Mouse (Mus musculus) forebrain, embryonic 14.5 days (tissue): ENCODE measurements around the gene Pik3ap1. TPM values are rescaled to one million over a fixed set of nuclear protein-coding genes. Genes with fewer than 3 reads are reported as not detected.

ENCODE experiments used
- ATAC-seq: fragments of 200-750 bp; cut with Nextera tagmentation; 2 replicates; pipeline ENCODE4 v1.8.0; 2017; ENCODE audit warnings: mild to moderate bottlenecking, moderate library complexity
- DNase-seq: peaks from one replicate; pipeline ENCODE4 v3.0.0-alpha.2; 2015; ENCODE audit warnings: low spot score
- H3K27ac ChIP-seq: fragments of 300-500 bp; sonication (generic); 2 replicates; pipeline ENCODE4 v1.5.1; 2014; ENCODE audit warnings: low read depth, mild to moderate bottlenecking, control low read depth, low read length, moderate library complexity
- H3K27me3 ChIP-seq: fragments of 300-500 bp; sonication (generic); replicated peaks from 2 replicates; pipeline ENCODE4 v1.6.1; 2014; ENCODE audit warnings: low read length, control low read depth, mixed read lengths; ENCODE audit not compliant: control insufficient read depth, insufficient read depth
- H3K36me3 ChIP-seq: fragments of 300-500 bp; sonication (generic); 2 replicates; pipeline ENCODE4 v1.6.1; 2014; ENCODE audit warnings: low read length, control low read depth; ENCODE audit not compliant: control insufficient read depth, insufficient read depth
- H3K4me1 ChIP-seq: fragments of 300-500 bp; sonication (generic); 2 replicates; pipeline ENCODE4 v1.6.1; 2014; ENCODE audit warnings: antibody characterized with exemption, low read length, control low read depth; ENCODE audit not compliant: control insufficient read depth, insufficient read depth
- H3K4me2 ChIP-seq: fragments of 300-500 bp; sonication (generic); 2 replicates; pipeline ENCODE4 v1.6.1; 2014; ENCODE audit warnings: mild to moderate bottlenecking, control low read depth, low read length
- H3K4me3 ChIP-seq: fragments of 300-500 bp; sonication (generic); 2 replicates; pipeline ENCODE4 v1.5.1; 2014; ENCODE audit warnings: low read depth, low read length, control low read depth
- H3K9ac ChIP-seq: fragments of 300-500 bp; sonication (generic); 2 replicates; pipeline ENCODE4 v1.6.1; 2014; ENCODE audit warnings: mild to moderate bottlenecking, low read length, control low read depth, moderate library complexity
- H3K9me3 ChIP-seq: fragments of 300-500 bp; sonication (generic); replicated peaks from 2 replicates; pipeline ENCODE4 v1.6.1; 2016; ENCODE audit warnings: low read length, control low read depth, mixed read lengths; ENCODE audit not compliant: control insufficient read depth
- WGBS: fragments of 180-500 bp; shearing (Covaris S2); extraction: QIAGEN DNeasy Blood & Tissue Kit; methylation state at CpG from one replicate; pipeline ENCODE4 v1.1.7; 2014; 5-methylcytosine and 5-hydroxymethylcytosine counted together
- polyA plus RNA-seq: library from polyadenylated mRNA; unstranded; fragments of >200 nt; fragmentation: Nextera tagmentation; extraction: Ambion mirVana; gene quantifications from 2 replicates; pipeline ENCODE4 v1.2.1, GENCODE M21; 2014

The Pik3ap1 gene
- polyA plus RNA-seq, 1 experiment from 2014 or later = 1.8 TPM

DNA sequence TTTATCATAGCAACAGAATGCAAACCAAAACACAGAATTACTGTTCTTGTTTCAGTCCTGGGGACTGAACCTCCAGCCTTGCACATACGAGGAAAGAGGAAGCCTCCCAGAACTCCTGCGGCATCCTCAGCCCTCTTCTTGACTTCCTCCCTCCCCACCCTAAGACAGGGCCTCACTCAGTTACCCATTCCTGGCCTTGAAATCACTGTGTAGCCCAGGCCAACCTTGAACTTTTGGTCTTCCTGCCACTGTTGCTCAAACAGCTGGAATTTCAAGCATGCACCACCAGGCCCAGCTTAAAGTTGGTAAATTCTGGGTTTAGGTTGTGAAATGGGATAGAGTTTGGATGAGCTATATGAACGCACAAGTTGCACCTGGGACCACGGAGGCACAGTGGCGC, 10.2 kb downstream of the Pik3ap1 start:
- no peak overlapping the region for H3K4me2 ChIP-seq
- H3K4me1 ChIP-seq = no peaks in the 10 kb centered on the region
- ATAC-seq (no peak), DNase-seq (no peak)
- H3K27me3 ChIP-seq = no peaks in the 10 kb centered on the region
- H3K36me3 ChIP-seq = no peaks in the 10 kb centered on the region
- H3K9me3 ChIP-seq = no peaks in the 10 kb centered on the region
- no peak overlapping the region for H3K9ac ChIP-seq
- WGBS = 91% methylated on average over 5 of the region's 5 CpGs
- no peak overlapping the region for H3K27ac ChIP-seq
- H3K4me3 ChIP-seq = no peak overlapping the region

DNA sequence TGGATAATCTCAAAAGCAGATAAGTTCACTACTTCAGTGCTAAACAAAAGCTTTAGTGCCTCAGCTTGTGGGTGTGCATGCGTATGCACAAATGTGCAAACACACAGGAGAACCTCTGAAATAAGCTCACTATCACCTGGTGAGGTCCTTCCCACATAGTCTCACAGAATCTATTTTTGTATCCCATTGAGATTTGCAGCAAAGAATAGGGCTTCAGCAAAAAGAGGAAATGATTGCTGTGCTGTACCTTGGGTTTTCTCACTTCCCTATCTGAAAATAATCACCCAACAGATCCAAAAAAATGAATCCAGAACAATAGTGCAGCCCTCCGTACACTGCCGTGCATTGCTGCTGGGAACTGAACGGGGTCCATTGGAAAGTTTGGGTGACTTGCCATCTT, 12.6 kb downstream of the Pik3ap1 start:
- Histone ChIP-seq H3K9ac (no peak overlapping the region), H3K4me3 (no peak overlapping the region), H3K27ac (no peak overlapping the region), H3K27me3 (no peaks in the 10 kb centered on the region), H3K9me3 (no peaks in the 10 kb centered on the region), H3K4me1 (no peaks in the 10 kb centered on the region), H3K36me3 (no peaks in the 10 kb centered on the region), H3K4me2 (no peak overlapping the region)
- DNase-seq = no peak
- ATAC-seq = no peak
- WGBS = 86% methylated on average over 4 of the region's 4 CpGs

DNA sequence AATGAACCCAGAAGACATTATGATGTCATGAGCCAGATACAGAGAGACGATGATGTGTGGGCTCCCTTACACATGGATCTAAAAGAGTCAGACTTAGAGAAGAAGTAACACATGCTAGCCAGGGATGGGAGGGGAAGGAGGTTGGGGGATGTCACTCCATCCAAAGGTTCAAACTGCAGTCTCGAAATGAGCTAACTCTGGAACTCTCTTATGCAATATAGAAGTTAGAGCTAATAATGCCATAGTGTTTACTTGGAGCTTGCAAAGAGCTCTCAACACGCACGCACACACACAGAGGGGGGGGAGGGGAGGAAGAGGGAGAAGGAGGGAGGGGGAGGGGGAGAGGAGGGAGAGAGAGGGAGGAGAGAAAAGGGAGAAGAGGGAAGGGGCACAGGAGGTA, 13.5 kb downstream of the Pik3ap1 start:
- DNase-seq (no peak), ATAC-seq (no peak)
- WGBS = 77% methylated on average over 4 of the region's 4 CpGs
- Histone ChIP-seq H3K4me1 (no peaks in the 10 kb centered on the region), H3K9ac (no peak overlapping the region), H3K4me3 (no peak overlapping the region), H3K4me2 (no peak overlapping the region), H3K27ac (no peak overlapping the region), H3K27me3 (no peaks in the 10 kb centered on the region), H3K36me3 (no peaks in the 10 kb centered on the region), H3K9me3 (no peaks in the 10 kb centered on the region)

DNA sequence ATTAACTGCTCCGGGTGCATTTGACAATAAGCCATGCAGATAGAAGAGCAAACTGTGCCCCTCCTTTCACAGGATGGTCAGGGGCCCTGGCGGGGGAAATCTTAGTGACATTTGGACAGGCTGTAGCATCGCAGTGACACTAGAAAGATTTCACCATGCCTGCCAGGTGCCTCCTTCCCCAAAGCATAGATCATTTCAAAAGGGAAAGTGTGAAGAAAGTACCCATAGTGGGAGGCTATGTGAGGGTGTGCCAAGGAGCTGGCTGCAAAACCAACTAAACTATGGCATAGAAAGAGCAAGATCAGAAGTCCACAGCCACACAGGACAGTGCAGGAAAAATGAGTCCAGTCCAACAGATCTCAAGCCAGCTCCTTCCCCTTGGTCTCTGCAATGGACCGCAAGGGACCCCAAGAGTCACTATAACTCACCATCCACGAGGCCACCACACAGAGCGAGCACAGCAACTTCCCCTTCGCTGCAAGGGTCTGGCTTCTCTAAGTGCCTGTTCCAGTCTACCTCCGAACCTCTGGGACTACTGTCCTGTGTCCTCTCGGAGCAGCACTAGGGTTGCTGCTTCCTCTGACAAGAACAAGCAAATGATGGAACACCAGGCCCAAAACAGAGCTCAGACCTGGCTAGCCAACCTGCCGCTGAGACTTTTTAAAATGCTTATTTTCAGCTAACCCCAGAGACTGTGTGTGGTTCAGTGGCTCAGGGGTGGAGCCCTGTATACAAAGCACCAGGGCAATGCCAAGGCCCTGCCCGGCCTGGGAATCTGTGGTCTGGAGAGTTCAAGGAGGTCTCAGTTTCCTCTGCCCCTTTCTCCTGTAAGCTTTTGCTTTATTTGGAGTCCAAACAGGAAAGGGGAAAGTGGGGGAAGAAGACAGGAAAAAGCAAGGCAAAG, 15.1 kb downstream of the Pik3ap1 start:
- DNase-seq (no peak), ATAC-seq (no peak)
- H3K27me3 ChIP-seq = no peaks in the 10 kb centered on the region
- H3K36me3 ChIP-seq = no peaks in the 10 kb centered on the region
- 88% methylated on average over 11 of the region's 11 CpGs for WGBS
- no peak overlapping the region for H3K4me3 ChIP-seq
- H3K4me1 ChIP-seq = no peaks in the 10 kb centered on the region
- no peak overlapping the region for H3K4me2 ChIP-seq
- H3K9me3 ChIP-seq = no peaks in the 10 kb centered on the region
- H3K9ac ChIP-seq = no peak overlapping the region
- no peak overlapping the region for H3K27ac ChIP-seq

DNA sequence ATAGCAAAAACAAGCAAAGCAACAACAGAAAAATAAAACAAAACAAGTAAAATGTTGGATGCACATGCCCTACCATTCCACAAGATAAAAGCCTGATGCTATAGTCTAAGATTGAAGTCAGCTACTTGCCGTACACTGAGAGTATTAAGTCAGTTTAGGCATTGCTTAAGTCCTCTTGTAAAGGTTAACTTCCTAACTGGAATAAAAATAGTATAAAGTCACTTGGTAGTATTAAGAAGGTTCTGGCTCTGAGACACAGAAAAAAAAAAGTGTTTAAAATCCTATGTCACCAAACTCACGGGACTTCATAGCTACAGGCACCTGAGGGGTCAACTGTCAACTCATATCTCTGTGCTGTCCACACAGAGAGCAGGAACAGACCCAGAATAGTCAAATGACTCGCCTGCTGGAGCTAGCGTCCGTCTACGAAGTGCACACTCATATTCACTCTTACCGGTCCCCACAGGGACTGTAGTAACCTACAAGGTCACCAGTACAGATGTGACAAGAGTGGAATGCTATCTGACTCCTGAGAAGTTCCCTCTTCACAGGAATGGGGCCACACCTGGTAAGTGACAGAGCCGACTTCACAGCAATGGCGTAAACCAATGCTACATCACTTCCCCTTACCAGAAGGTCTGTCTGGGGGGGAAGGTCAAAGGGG, 17.9 kb downstream of the Pik3ap1 start:
- DNase-seq (no peak), ATAC-seq (no peak)
- no peak overlapping the region for H3K9ac ChIP-seq
- H3K9me3 ChIP-seq = no peaks in the 10 kb centered on the region
- no peaks in the 10 kb centered on the region for H3K36me3 ChIP-seq
- H3K27me3 ChIP-seq = no peaks in the 10 kb centered on the region
- WGBS = 89% methylated on average over 9 of the region's 9 CpGs
- no peak overlapping the region for H3K27ac ChIP-seq
- H3K4me1 ChIP-seq = no peaks in the 10 kb centered on the region
- H3K4me3 ChIP-seq = no peak overlapping the region
- H3K4me2 ChIP-seq = no peak overlapping the region

DNA sequence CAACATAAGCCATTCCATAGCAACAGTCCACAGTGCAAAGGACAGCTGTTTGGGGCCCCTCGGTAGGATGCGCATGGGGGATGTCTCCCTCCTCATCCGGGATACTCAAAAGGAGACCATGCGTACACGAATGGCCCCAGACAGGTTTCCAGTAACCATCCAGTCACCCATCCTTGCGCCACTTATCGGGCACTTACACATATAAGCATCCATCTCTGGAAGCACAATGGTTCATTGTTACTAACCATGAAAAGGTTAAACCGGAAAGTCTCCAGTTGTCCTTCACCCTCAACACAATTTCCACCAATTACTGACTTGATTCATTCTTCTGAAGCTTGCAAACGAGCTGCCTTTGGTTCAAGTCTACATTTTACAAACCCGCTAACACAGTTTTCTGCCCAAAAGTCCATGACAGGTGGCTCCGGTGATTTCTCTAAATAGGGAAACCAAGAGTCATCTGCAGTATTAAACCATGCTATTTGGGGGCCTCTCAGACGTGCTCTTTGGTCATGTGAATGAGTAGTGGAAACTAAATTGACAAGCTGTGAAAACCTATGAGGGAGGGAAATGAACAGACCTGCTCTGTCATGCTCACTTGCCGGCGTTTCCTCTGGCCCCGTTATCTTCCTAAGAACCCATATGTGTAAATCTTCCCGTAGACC, 18.6 kb downstream of the Pik3ap1 start:
- WGBS = 80% methylated on average over 16 of the region's 16 CpGs
- Histone ChIP-seq H3K4me1 (no peaks in the 10 kb centered on the region), H3K4me3 (no peak overlapping the region), H3K36me3 (no peaks in the 10 kb centered on the region), H3K27ac (no peak overlapping the region), H3K27me3 (no peaks in the 10 kb centered on the region), H3K9me3 (no peaks in the 10 kb centered on the region), H3K9ac (no peak overlapping the region), H3K4me2 (no peak overlapping the region)
- DNase-seq (no peak), ATAC-seq (no peak)

DNA sequence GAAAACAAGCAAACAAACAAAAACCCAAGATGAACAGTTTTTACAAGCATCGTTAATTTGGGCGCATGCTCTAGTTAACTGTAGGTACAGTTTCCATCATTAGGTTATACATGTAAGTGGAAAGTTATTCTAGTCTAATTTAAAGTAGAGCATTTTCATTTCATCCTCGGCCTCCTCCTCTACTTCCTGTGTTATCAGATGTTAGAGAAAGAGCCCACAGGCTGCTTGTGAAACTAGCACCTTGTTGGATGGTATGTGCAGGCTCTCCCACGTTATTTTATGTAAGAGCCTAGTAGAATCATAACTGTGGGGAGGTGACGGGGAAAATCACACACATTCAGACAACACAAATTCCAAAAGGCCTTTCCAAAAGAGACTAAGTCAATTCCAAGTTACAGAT, 19.3 kb downstream of the Pik3ap1 start:
- no peak for DNase-seq
- H3K9me3 ChIP-seq = no peaks in the 10 kb centered on the region
- no peak overlapping the region for H3K27ac ChIP-seq
- H3K27me3 ChIP-seq = no peaks in the 10 kb centered on the region
- WGBS = 93% methylated on average over 5 of the region's 5 CpGs
- no peaks in the 10 kb centered on the region for H3K36me3 ChIP-seq
- no peak for ATAC-seq
- H3K4me3 ChIP-seq = no peak overlapping the region
- no peak overlapping the region for H3K9ac ChIP-seq
- H3K4me2 ChIP-seq = no peak overlapping the region
- H3K4me1 ChIP-seq = no peaks in the 10 kb centered on the region

DNA sequence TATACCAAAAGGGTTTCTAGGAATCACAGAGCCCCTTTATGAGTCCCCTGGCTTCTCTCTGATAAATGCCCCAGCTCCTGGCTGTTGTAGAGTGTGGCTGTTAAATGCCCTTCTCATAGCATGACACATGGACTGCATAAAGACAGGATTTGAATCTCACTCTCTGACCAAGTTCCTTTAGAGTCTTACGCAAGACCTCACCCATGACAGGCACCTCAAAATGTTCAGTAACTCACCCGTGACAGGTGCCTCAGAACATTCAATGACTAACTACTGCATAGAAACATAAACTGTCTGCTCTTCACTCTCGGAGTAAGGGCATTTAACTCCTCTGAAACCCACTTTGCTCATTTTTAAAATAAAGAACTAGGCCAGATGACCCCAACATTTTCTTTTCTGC, 20.4 kb downstream of the Pik3ap1 start:
- WGBS = 86% methylated on average over 3 of the region's 3 CpGs
- Histone ChIP-seq H3K4me1 (no peaks in the 10 kb centered on the region), H3K9ac (no peak overlapping the region), H3K4me2 (no peak overlapping the region), H3K36me3 (no peaks in the 10 kb centered on the region), H3K4me3 (no peak overlapping the region), H3K27ac (no peak overlapping the region), H3K27me3 (no peaks in the 10 kb centered on the region), H3K9me3 (no peaks in the 10 kb centered on the region)
- no peak for DNase-seq
- ATAC-seq = no peak

DNA sequence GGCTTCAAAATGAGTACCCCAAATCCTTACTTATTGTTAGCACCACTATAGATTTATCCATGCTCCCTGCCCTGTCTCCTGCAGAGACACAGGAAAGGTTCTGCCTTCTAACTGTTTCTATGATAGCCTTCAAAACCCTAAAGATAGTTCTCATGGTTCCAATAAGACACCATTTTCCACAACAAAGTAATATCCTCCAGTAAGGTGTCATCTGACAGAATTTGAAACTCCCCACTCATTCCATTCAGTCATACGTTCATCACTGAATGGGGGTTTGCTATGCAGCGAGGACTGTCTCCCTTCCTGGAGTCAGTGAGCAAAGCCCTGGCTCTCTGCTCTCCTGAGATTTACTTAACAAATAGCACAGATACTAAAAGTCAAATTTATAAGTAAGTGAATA, 21.9 kb downstream of the Pik3ap1 start:
- 88% methylated on average over 2 of the region's 2 CpGs for WGBS
- no peak for DNase-seq
- Histone ChIP-seq H3K4me3 (no peak overlapping the region), H3K9ac (no peak overlapping the region), H3K4me1 (no peaks in the 10 kb centered on the region), H3K36me3 (no peaks in the 10 kb centered on the region), H3K27me3 (no peaks in the 10 kb centered on the region), H3K27ac (no peak overlapping the region), H3K9me3 (no peaks in the 10 kb centered on the region), H3K4me2 (no peak overlapping the region)
- ATAC-seq = no peak
